Mouse (Mus musculus) liver, adult 2 months (tissue): ENCODE results near the gene Klf6. TPM values are rescaled to one million over a fixed set of nuclear protein-coding genes. Genes with fewer than 3 reads are reported as not detected.

Experiments used
- DNase-seq: peaks from one replicate; pipeline ENCODE4 v3.0.0-alpha.2; 2011; ENCODE audit warnings: low read depth, low spot score; ENCODE audit errors: extremely low read depth
- H3K27ac ChIP-seq: fragments of 200-500 bp; replicated peaks from 2 replicates; pipeline ENCODE4 v1.5.1; 2012; ENCODE audit warnings: low read depth, mild to moderate bottlenecking, control low read depth, inconsistent platforms, low read length; ENCODE audit not compliant: insufficient read depth
- H3K27me3 ChIP-seq: fragments of 200-500 bp; 2 replicates; pipeline ENCODE4 v1.6.1; 2012; ENCODE audit warnings: mild to moderate bottlenecking, moderate library complexity, low read length, inconsistent platforms; ENCODE audit not compliant: control insufficient read depth, insufficient read depth
- H3K36me3 ChIP-seq: fragments of 200-500 bp; 2 replicates; pipeline ENCODE4 v1.6.1; 2012; ENCODE audit warnings: low read length, inconsistent platforms; ENCODE audit not compliant: control insufficient read depth, insufficient read depth
- H3K4me1 ChIP-seq: fragments of 200-500 bp; 2 replicates; pipeline ENCODE4 v1.6.1; 2011; ENCODE audit warnings: low read length; ENCODE audit not compliant: control insufficient read depth, insufficient read depth
- H3K4me3 ChIP-seq: fragments of 200-500 bp; 2 replicates; pipeline ENCODE4 v1.5.1; 2011; ENCODE audit warnings: low read depth, mild to moderate bottlenecking, control low read depth, low read length, moderate library complexity; ENCODE audit not compliant: insufficient read depth
- H3K79me2 ChIP-seq: fragments of 200-500 bp; 2 replicates; pipeline ENCODE4 v1.6.1; 2012; ENCODE audit warnings: inconsistent platforms, mild to moderate bottlenecking, low read length, moderate library complexity; ENCODE audit not compliant: control insufficient read depth, insufficient read depth
- H3K9ac ChIP-seq: fragments of 200-500 bp; 2 replicates; pipeline ENCODE4 v1.6.1; 2012; ENCODE audit warnings: low read depth, mild to moderate bottlenecking, control low read depth, inconsistent platforms, low read length
- CTCF ChIP-seq: fragments of 200-500 bp; IDR thresholded peaks from 2 replicates; pipeline ENCODE4 v1.5.1; 2011; ENCODE audit warnings: low read depth, low read length, control low read depth
- POLR2A ChIP-seq: fragments of 200-500 bp; IDR thresholded peaks from 2 replicates; pipeline ENCODE4 v1.6.1; 2011; ENCODE audit warnings: low read length, control low read depth; ENCODE audit not compliant: insufficient read depth; ENCODE audit errors: extremely low read depth
- WGBS: fragments of 180-500 bp; shearing (Covaris S2); methylation state at CpG from one replicate; pipeline ENCODE4 v1.1.7; 2018; 5-methylcytosine and 5-hydroxymethylcytosine counted together
- polyA plus RNA-seq: library from polyadenylated mRNA; depleted of rRNA; stranded (reverse); fragments of >200 nt; gene quantifications from 2 replicates; pipeline ENCODE4 v1.2.3, GENCODE M21; 2012
- total RNA-seq: library from RNA; depleted of rRNA; stranded (reverse); fragments of >200 nt; gene quantifications from 2 replicates; pipeline ENCODE4 v1.2.3, GENCODE M21; 2014

Gene Klf6
- total and polyA plus RNA-seq, 2 experiments, result 1.9 to 8.1 TPM

- DNase-seq, result no peak
- Histone ChIP-seq H3K4me3 (no peak overlapping the region), H3K9ac (no peak overlapping the region), H3K4me1 (peaks cover 5% of the 10 kb centered on the region), H3K27ac (no peak overlapping the region), H3K79me2 (no peaks in the 10 kb centered on the region; the same call in 1 of the 2 replicates), H3K27me3 (no peaks in the 10 kb centered on the region), H3K36me3 (peaks cover 33% of the 10 kb centered on the region)
- no peak for TF ChIP-seq CTCF
- TF ChIP-seq POLR2A, result no peak
- WGBS, result 91% methylated on average over 9 of the region's 9 CpGs
These were observed 3.8 kb downstream of the Klf6 start for GRCm38 (mm10) chr13:5865098-5865415.

GRCm38 (mm10) chr13:5866091-5866490, 4.8 kb downstream of the Klf6 start:
- no peak for DNase-seq
- H3K9ac ChIP-seq, result no peak overlapping the region
- H3K36me3 ChIP-seq, result peaks cover 33% of the 10 kb centered on the region
- no peaks in the 10 kb centered on the region for H3K27me3 ChIP-seq
- H3K79me2 ChIP-seq, result no peaks in the 10 kb centered on the region; the same call in 1 of the 2 replicates
- TF ChIP-seq CTCF (no peak), POLR2A (no peak)
- no peak overlapping the region for H3K4me3 ChIP-seq
- 86% methylated on average over 6 of the region's 6 CpGs for WGBS
- no peak overlapping the region for H3K27ac ChIP-seq
- peaks cover 5% of the 10 kb centered on the region for H3K4me1 ChIP-seq

- no peak overlapping the region for H3K4me3 ChIP-seq
- 98% methylated on average over 5 of the region's 5 CpGs for WGBS
- DNase-seq, result no peak
- TF ChIP-seq POLR2A, result no peak
- no peak for TF ChIP-seq CTCF
- no peak overlapping the region for H3K9ac ChIP-seq
- H3K27ac ChIP-seq, result no peak overlapping the region
- H3K4me1 ChIP-seq, result peaks cover 5% of the 10 kb centered on the region
- peaks cover 33% of the 10 kb centered on the region for H3K36me3 ChIP-seq
- no peaks in the 10 kb centered on the region for H3K27me3 ChIP-seq
- H3K79me2 ChIP-seq, result no peaks in the 10 kb centered on the region; the same call in 1 of the 2 replicates
These were observed 5.2 kb downstream of the Klf6 start for GRCm38 (mm10) chr13:5866532-5866931.

- no peaks in the 10 kb centered on the region; the same call in 1 of the 2 replicates for H3K79me2 ChIP-seq
- no peaks in the 10 kb centered on the region for H3K27me3 ChIP-seq
- no peak for TF ChIP-seq POLR2A
- no peak for TF ChIP-seq CTCF
- WGBS, result 80% methylated on average over 8 of the region's 8 CpGs
- no peak overlapping the region for H3K27ac ChIP-seq
- H3K36me3 ChIP-seq, result peaks cover 33% of the 10 kb centered on the region
- H3K9ac ChIP-seq, result no peak overlapping the region
- no peak overlapping the region for H3K4me3 ChIP-seq
- peaks cover 3% of the 10 kb centered on the region; the same call in 1 of the 2 replicates for H3K4me1 ChIP-seq
- DNase-seq, result no peak
These were observed 7.1 kb downstream of the Klf6 start for GRCm38 (mm10) chr13:5868376-5868775.

- TF ChIP-seq CTCF (no peak), POLR2A (no peak)
- H3K4me1 ChIP-seq, result peaks cover 3% of the 10 kb centered on the region; the same call in 1 of the 2 replicates
- no peak overlapping the region for H3K9ac ChIP-seq
- WGBS, result 44% methylated on average over 5 of the region's 5 CpGs
- DNase-seq, result no peak
- no peak overlapping the region for H3K4me3 ChIP-seq
- peaks cover 33% of the 10 kb centered on the region for H3K36me3 ChIP-seq
- H3K27me3 ChIP-seq, result no peaks in the 10 kb centered on the region
- H3K79me2 ChIP-seq, result no peaks in the 10 kb centered on the region
- H3K27ac ChIP-seq, result no peak overlapping the region
These were observed 8.2 kb downstream of the Klf6 start for GRCm38 (mm10) chr13:5869433-5869832.

- peaks cover 30% of the 10 kb centered on the region for H3K36me3 ChIP-seq
- peak; percentile 82 for DNase-seq
- no peaks in the 10 kb centered on the region for H3K79me2 ChIP-seq
- WGBS, result 6% methylated on average over 7 of the region's 7 CpGs
- H3K9ac ChIP-seq, result no peak overlapping the region
- TF ChIP-seq CTCF (no peak), POLR2A (no peak)
- H3K27me3 ChIP-seq, result no peaks in the 10 kb centered on the region
- no peak overlapping the region for H3K27ac ChIP-seq
- H3K4me1 ChIP-seq, result peaks cover 3% of the 10 kb centered on the region; the same call in 1 of the 2 replicates
- H3K4me3 ChIP-seq, result no peak overlapping the region
These were observed 8.6 kb downstream of the Klf6 start for GRCm38 (mm10) chr13:5869842-5870241.
